Mouse (Mus musculus) brain, embryonic 18.5 days (tissue): Measurements from ENCODE around the gene Gm20388.

Source experiments
- DNase-seq: peaks from one replicate; pipeline ENCODE4 v3.0.0-alpha.2; 2012; ENCODE audit warnings: low read depth, low spot score

Gm20388 gene

DNA sequence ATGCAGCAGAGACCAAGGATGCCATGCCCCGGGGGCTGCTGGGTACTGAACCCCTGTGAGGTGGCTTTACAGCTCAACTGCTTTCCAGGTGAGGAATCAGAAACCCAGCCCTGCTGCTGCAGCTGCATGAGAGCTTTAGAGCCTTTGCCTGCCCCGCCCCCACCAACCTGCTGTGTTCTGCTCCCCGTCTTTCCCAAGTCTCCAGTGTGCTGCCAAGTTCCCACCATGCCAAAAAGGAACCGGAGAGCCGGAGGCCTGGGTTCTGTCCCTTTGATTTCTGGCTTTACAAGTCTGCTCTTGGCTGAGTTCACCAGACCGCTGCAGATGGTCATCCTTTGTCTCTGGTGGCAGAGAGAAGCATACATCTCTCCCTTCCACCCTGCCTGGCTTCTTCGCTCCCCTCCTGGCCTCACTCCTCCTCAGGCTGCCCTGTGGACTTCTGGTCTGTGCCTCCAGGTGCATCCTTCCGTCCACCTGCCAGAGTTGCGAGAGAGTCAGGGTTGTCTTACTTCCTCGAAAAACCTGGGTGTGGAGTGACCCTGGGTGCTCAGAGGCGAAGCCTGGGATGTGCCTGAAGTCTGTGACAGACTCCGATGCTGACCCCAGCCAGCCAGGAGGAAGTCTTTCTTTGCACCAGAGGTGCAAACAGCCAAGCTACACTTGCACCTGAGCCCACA, 1086.4 kb downstream of the Gm20388 start:
- DNase-seq, result no peak

DNA sequence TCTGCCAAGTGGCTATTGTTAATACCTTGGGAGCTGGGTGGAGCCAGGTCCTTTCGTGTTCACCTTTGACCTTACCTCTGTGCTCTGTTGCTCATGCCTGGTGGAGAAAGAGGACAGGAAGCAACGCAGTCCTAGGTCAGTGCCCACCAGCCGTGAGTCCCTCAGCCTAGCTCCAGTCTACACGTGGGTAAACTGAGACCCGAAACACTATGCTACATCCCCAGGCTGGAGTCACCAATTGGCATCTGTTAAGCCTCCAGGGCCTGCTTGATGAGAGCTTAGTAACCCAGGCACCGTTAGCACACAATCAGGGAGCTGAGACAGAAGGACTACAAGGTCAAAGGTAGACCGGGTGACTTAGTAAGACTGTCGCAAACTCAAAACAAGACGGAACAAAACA, 1087.3 kb downstream of the Gm20388 start:
- no peak for DNase-seq

- no peak for DNase-seq
These were observed 1088.3 kb downstream of the Gm20388 start for GRCm38 (mm10) chr8:120998966-120999365.

DNA sequence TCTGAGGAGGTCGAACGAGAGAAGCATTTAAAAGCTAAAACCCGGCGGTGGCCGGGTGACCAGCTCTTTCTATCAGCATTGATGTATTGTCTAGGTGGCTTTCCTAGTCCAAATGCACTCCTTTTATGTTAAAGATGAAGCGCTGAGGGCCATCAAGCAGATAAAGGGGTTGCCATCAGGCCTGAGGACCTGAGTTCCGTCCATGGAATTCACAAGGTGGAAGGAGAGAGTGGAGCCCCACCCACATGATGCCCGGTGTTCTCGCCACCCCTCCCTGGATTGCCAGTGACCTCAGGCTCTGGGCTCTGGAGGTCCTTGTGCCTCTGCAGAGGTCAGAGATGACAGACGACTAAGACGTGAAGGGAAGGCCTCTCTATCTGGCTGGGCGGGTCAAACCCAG, 1091.3 kb downstream of the Gm20388 start:
- no peak for DNase-seq

DNA sequence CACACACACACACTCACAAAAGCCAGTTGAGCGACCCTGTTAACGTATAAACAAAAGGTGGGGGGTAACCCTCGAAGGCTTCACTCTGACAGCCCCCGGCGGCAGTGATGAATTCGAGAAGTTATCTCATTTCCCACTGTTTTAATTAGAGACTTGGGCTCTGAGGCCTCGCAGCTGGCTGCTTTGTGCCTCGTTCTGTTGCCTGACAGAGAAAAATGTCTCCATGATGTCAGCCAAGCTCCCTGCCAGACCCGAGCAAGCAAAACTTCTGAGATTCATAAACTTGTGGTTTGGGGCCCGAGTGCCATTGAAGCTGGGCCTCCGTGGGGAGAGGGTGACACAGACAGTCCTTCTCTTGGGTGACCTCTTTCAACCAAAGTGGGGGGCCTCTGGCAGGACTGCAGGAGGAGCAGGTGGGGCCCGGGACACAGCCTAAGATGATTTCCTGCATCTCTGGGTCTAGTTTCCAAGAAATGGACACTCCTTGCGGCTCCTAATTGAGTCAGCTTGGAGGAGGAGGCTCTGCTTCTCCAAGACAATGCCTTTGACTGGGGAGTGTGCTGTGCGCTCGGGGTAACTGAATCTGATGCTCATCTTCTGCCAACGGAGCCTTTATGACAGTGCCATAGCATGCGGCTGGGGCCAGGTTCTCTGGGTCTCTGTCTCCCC, 1092.4 kb downstream of the Gm20388 start:
- no peak for DNase-seq

GRCm38 (mm10) chr8:121003639-121004038, 1093.0 kb downstream of the Gm20388 start:
- no peak for DNase-seq

GRCm38 (mm10) chr8:121013318-121013717, 1102.7 kb downstream of the Gm20388 start:
- no peak for DNase-seq

DNA sequence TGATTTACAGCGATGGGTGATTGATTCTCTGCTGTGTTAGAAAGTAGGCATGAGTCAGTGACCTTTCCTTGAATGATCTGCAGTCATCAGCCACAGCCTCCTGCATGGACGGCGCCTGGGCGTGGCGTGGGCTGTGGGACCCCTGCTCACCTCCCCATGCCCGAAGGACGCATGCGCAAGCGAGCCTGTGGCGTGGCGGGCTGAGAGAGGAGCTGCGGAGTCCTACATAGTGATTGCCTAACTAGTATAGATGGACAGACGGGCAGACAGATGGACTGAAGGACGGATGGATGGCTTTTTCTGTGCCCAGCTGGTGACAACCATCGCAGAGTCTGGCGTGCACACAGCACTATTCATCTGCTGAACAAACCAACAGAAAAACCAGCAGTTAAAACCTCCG, 1106.0 kb downstream of the Gm20388 start:
- DNase-seq, result no peak

DNA sequence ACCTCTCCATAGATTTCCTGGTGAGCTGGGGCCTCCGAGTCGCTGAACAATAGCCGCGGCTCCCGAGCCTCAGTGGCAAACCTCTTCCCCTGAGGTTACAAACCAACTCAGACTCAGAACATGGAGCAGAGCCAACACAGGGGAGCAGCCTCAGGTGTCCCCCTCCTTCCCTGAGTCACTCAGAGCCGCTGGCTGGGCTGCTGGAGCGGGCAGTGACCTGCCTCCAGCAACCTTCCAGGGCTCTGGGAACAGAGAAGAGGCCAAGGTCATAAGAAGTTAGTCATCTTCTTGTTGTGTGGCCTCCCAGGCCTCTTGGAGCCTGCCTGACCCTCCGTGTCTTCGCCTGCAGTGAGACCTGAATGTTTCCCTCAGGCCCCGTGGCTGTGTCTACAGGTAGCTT, 1107.6 kb downstream of the Gm20388 start:
- DNase-seq, result no peak

GRCm38 (mm10) chr8:121021488-121021887, 1110.8 kb downstream of the Gm20388 start:
- no peak for DNase-seq

DNA sequence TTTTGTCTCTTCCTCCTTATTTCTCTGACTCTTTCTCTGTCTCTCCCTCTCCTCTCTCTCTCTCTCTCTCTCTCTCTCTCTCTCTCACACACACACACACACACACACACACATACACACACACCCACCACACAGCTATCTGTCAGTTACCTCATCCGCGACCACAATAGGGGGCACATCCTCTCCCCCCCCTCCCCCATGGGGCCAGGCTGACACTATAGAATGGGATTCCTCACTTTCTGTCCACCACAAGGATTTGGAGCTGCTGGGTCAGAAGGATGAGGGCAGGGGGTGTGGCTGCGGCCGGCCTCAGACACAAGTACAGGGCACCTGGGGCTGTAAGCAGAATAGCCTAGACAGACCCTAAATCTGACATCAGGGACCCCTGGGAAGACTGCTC, 1112.4 kb downstream of the Gm20388 start:
- no peak for DNase-seq

- DNase-seq, result no peak
These were observed 1113.1 kb downstream of the Gm20388 start for GRCm38 (mm10) chr8:121023736-121024135.

DNA sequence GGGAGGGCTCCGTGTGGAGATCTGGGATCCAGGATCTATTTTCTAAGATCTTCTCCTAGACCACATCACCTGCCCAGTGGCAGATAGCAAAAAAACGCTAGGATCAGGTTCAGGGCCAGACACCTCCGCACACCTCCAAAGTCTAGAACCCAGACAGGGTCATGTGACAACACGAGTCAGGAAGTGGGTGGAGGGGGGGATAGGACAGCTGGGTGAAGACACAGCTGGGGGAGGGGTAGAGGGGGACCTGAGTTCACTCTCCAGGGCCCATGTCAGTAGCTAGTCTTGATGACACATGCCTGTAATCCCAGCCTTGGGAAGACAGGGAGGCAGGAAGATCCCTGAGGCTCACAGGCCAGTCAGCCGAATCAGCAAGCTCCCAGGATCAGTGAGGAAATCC, 1114.8 kb downstream of the Gm20388 start:
- no peak for DNase-seq

DNA sequence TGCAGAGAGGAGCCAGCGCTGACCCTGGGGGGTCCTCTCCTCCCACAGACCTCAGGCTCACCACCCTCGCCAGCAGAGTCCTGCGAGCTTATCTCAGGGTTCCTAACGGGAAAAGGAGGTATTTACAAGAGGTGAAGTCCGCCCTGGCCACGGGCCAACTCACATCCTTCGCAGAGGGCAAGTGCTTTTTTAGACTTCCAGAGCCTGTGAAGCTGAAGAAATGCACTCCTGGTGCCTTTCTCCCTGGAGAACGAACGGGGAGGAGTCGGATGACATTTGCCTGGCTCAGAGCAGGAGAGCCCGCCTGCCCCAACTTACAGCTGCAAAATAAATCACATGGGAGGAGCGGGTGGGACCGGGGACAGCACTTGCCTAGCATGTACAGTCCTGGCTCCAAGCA, 1117.1 kb downstream of the Gm20388 start:
- no peak for DNase-seq

DNA sequence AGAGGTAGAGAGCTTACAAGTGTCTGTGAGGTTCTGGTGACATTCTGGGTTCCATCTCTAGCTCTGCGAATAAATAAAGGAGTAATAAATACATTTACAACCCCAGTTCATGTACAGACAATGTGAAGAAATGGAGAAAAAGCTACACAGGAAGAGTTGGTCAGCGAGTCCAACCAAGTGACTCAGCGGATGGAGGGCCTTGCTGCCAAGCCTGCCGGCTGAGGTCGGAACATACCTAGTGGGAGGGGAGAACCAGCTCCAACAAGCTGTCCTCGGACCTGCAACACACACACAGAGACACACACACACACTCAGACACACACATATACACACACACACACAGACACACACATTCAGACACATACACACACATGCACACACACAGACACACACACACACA, 1118.4 kb downstream of the Gm20388 start:
- no peak for DNase-seq

- DNase-seq, result no peak
These were observed 1119.9 kb downstream of the Gm20388 start for GRCm38 (mm10) chr8:121030496-121031040.

GRCm38 (mm10) chr8:121033299-121034013, 1122.8 kb downstream of the Gm20388 start:
- no peak for DNase-seq

GRCm38 (mm10) chr8:121035611-121036010, 1125.0 kb downstream of the Gm20388 start:
- DNase-seq, result no peak

DNA sequence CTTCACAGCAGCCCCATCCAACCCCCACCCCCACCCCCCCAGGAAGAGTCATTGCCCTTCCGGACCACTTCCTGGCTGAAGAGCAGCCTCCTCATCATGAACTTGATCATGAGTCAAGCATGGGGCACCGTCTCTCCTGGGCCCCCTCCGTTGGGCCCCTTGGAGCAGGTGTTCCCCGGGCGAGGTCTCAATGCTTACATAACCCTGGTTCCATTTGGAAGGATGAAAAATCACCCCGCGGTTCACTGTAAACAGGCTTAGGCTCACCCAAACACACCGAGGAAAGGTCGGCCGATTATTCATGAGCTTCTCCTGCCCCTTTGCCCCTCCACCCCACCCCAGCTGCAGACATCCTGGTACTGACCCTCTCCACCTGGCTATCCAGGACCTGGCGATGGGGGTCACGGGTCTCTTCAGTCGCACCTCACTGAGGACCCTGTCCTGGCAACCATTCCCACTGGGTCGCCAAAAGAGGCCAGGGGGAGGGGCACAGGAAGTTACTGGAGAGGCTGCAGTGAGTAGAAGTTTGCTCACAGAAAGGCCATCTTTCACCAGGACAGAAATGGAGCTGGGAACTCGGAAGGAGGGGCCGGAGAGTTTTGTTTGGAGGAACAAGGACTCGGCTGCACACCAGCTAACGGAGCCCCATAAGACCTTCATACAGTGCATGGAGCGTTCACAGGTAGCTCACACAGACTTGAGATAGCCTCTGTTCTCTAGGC, 1133.2 kb downstream of the Gm20388 start:
- no peak for DNase-seq

DNA sequence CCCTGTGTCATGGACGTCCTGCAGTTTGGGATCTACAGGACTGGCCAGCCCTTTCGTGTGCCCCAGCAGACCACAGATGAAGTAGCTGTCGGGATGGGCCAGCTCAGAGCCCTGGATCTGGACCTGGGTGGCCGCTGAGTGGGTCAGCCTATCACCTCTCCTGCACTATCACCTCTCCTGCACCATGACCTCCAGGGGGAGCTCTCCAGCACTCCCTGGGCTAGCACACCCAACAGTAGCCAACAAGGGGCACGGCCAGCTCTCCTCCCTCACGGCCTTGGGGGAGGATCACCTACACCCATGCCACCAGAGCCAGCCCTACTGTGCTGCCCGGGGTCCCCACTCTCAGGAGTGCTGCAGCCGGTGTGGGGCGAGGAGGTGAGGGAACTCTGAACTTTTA, 1136.8 kb downstream of the Gm20388 start:
- DNase-seq, result no peak

- DNase-seq, result no peak
These were observed 1147.4 kb downstream of the Gm20388 start for GRCm38 (mm10) chr8:121058081-121058480.

GRCm38 (mm10) chr8:121059098-121059497, 1148.5 kb downstream of the Gm20388 start:
- peak; percentile 65 for DNase-seq
